Comparison of ENCODE assay signal across 24 mouse cellular contexts in genomic region chr7:98597402-98597801, GRCm38 (mm10). TPM values are rescaled to one million over a fixed set of nuclear protein-coding genes. Genes with fewer than 3 reads are reported as not detected.
A peak's percentile ranks its signal among the peaks of the same experiment; 100 is the strongest.
DNase-seq lines count a peak whose midpoint lies in the region; ATAC-seq lines count a peak whose summit lies in the region.
"Had no signal": no experiment of that assay in that cellular context is flagged by ENCODE, and none has a peak within 500 bp of the region (broad histone marks: within the 10 kb centered on the region; RNA-seq: fewer than 3 reads in every experiment).

No protein-coding gene starts in this region.

- no peaks in the 10 kb centered on the region for H3K27me3 ChIP-seq in hindbrain, embryonic 12.5 days
- H3K27me3 ChIP-seq: CH12.LX, Patski had no signal

- no peak overlapping the region for H3K4me3 ChIP-seq in hindbrain, embryonic 12.5 days

- H3K4me1 ChIP-seq in hindbrain, embryonic 12.5 days: no peaks in the 10 kb centered on the region

- H3K27ac ChIP-seq in hindbrain, embryonic 12.5 days: no peak overlapping the region

- H3K4me2 ChIP-seq in hindbrain, embryonic 12.5 days (replicated peaks): no peak overlapping the region

- DNase-seq in ES-CJ7 (ENCODE audit: low read depth, low spot score): peak; percentile 24
- DNase-seq in R1 (ENCODE audit: low read depth, low spot score): peak; percentile 61
- peak; percentile 58 for DNase-seq in ZHBTc4 (ENCODE audit: low read depth, low spot score)
- DNase-seq in natural killer cell, adult 2 months (ENCODE audit: low spot score in 2 of 2): no peak
- DNase-seq in kidney, postnatal 10 days: no peak
- DNase-seq: adrenal gland, adult 2 months; adrenal gland, adult 8-10 months; adrenal gland, postnatal 10 days; adrenal gland, postnatal 14 days; adrenal gland, postnatal 25 days; adrenal gland, postnatal 36 days; B cell, adult 2 months; cerebellum, adult 11 months; cerebellum, adult 11-12 months; cerebellum, adult 18-20 months; cerebellum, adult 2 months; cerebellum, adult 8-10 months; cerebellum, adult 9-10 months had no signal

- no peaks in the 10 kb centered on the region for H3K9me3 ChIP-seq in hindbrain, embryonic 12.5 days (replicated peaks)
- H3K9me3 ChIP-seq: G1E had no signal

- no peak for ATAC-seq in hindbrain, embryonic 12.5 days (ENCODE audit: low FRiP score)
- ATAC-seq: activated CD4-positive, CD25-positive, alpha-beta regulatory T cell, adult 4 months; CD4-positive, CD25-positive, alpha-beta regulatory T cell, adult 4 months; Patski had no signal

- H3K36me3 ChIP-seq in hindbrain, embryonic 12.5 days: peaks cover 60% of the 10 kb centered on the region

- WGBS in hindbrain, embryonic 12.5 days: 84% methylated on average over 8 of the region's 8 CpGs

- H3K9ac ChIP-seq in hindbrain, embryonic 12.5 days: no peak overlapping the region

RNA-seq across cellular contexts. Expression of gene Emsy, which starts 59.2 kb away (rescaled TPM):
- polyA plus RNA-seq in hindbrain, embryonic 12.5 days (2016; fragmentation: Nextera tagmentation; extraction: Ambion mirVana): 41.9 and 45.0 TPM in 2 replicates

Comparison
In these comparisons a context has a peak if more than half of its experiments do, and no peak if none do; other contexts are left out.
1. DNase-seq: peak in ES-CJ7 (single experiment), R1 (single experiment) and ZHBTc4 (single experiment); none in natural killer cell, adult 2 months (0 of 2) and kidney, postnatal 10 days (single experiment).